ENCODE assay signal across 12 mouse cellular contexts in genomic region chr19:45675196-45675595, GRCm38 (mm10). TPM values are rescaled to one million over a fixed set of nuclear protein-coding genes. Genes with fewer than 3 reads are reported as not detected.
DNase-seq lines count a peak whose midpoint lies in the region; ATAC-seq and TF ChIP-seq lines count a peak whose summit lies in the region.
"Had no signal": no experiment of that assay in that cellular context is flagged by ENCODE, and none has a peak within 500 bp of the region (broad histone marks: within the 10 kb centered on the region; RNA-seq: fewer than 3 reads in every experiment).

No protein-coding gene starts in this region.

- dilution Hi-C loops in CH12.LX (cut with MboI; ENCODE audit: extremely low pct_ligation_motif_present, extremely low pct_unique_long_range_greater_than_20kb, low sequenced_read_pairs): no loop called here

- no peak overlapping the region for H3K4me2 ChIP-seq in forebrain, embryonic 14.5 days (ENCODE audit: low read length)
- H3K4me2 ChIP-seq in forebrain, embryonic 15.5 days (replicated peaks): no peak overlapping the region
- peak overlapping the region; percentile 58 for H3K4me2 ChIP-seq in kidney, embryonic 15.5 days
- peak overlapping the region; percentile 88 for H3K4me2 ChIP-seq in CH12.LX (ENCODE audit: insufficient read depth, low read depth, poor library complexity, severe bottlenecking)

- TF ChIP-seq EP300 in CH12.LX (IDR thresholded peaks at IDR 0.05; ENCODE audit: low read length): no peak

- no peak for TF ChIP-seq CTCF in CH12.LX (conservative IDR thresholded peaks at IDR 0.05 in 1 of 2, IDR thresholded peaks at IDR 0.05 in 1 of 2; ENCODE audit: low read depth in 2 of 2, low read length in 2 of 2)

- no peaks in the 10 kb centered on the region for H3K79me2 ChIP-seq in CH12.LX (replicated peaks; ENCODE audit: control insufficient read depth, extremely low read depth, insufficient read depth, poor library complexity, severe bottlenecking)

- H3K9me3 ChIP-seq in forebrain, embryonic 14.5 days (replicated peaks; ENCODE audit: control insufficient read depth, low read length): no peaks in the 10 kb centered on the region
- no peaks in the 10 kb centered on the region for H3K9me3 ChIP-seq in forebrain, embryonic 15.5 days
- no peaks in the 10 kb centered on the region for H3K9me3 ChIP-seq in kidney, embryonic 15.5 days (replicated peaks)
- H3K9me3 ChIP-seq in CH12.LX (replicated peaks; ENCODE audit: low read length): no peaks in the 10 kb centered on the region
- H3K9me3 ChIP-seq: midbrain, embryonic 12.5 days had no signal

- no peaks in the 10 kb centered on the region for H3K36me3 ChIP-seq in forebrain, embryonic 14.5 days (ENCODE audit: control insufficient read depth, insufficient read depth, low read length)
- no peaks in the 10 kb centered on the region for H3K36me3 ChIP-seq in forebrain, embryonic 15.5 days
- H3K36me3 ChIP-seq in kidney, embryonic 15.5 days: no peaks in the 10 kb centered on the region
- H3K36me3 ChIP-seq in CH12.LX (replicated peaks in 1 of 2; ENCODE audit: control insufficient read depth in 1 of 2, insufficient read depth in 1 of 2, low read length in 1 of 2): no peaks in the 10 kb centered on the region
- H3K36me3 ChIP-seq: midbrain, embryonic 12.5 days had no signal

- WGBS in forebrain, embryonic 14.5 days: 24% methylated on average over 5 of the region's 5 CpGs
- WGBS in forebrain, embryonic 15.5 days: 25% methylated on average over 5 of the region's 5 CpGs
- 30% methylated on average over 5 of the region's 5 CpGs for WGBS in kidney, embryonic 15.5 days

- ATAC-seq in forebrain, embryonic 14.5 days: no peak
- no peak for ATAC-seq in forebrain, embryonic 15.5 days (replicated peaks)
- no peak for ATAC-seq in kidney, embryonic 15.5 days (replicated peaks; ENCODE audit: low FRiP score)
- 0 out of 2 replicates have a peak, but pooled peaks have one; percentile 39 for ATAC-seq in erythroid progenitor cell, adult 5-6 weeks (replicated peaks; ENCODE audit: low FRiP score, poor library complexity, severe bottlenecking)
- ATAC-seq: forebrain, postnatal 0 days had no signal

- no peak overlapping the region for H3K9ac ChIP-seq in forebrain, embryonic 14.5 days (ENCODE audit: low read length)
- no peak overlapping the region for H3K9ac ChIP-seq in forebrain, embryonic 15.5 days (replicated peaks)
- H3K9ac ChIP-seq in kidney, embryonic 15.5 days: no peak overlapping the region
- H3K9ac ChIP-seq in CH12.LX (ENCODE audit: insufficient read depth, low read depth): no peak overlapping the region; the same call in 1 of the 2 replicates
- H3K9ac ChIP-seq: forebrain, postnatal 0 days had no signal

- intact Hi-C loops in left cerebral cortex, postnatal 36 days (cut with DNase I): loop anchor here (10.0 kb wide), 1 partner anchor 440 kb away; the partner anchor contains the start of gene Lbx1

- DNase-seq in forebrain, embryonic 14.5 days (ENCODE audit: low spot score): peak; percentile 4
- no peak for DNase-seq in kidney, postnatal 10 days
- DNase-seq in CH12.LX (ENCODE audit: extremely low read depth): no peak
- no peak for DNase-seq in T-cell, adult 2 months (ENCODE audit: low spot score)
- DNase-seq in left cerebral cortex, postnatal 36 days (ENCODE audit: low spot score in 2 of 2): no peak
- DNase-seq: kidney, adult 11 months; right cerebral cortex, postnatal 4 days had no signal

- peaks cover 5% of the 10 kb centered on the region for H3K27me3 ChIP-seq in forebrain, embryonic 14.5 days (replicated peaks; ENCODE audit: control insufficient read depth, insufficient read depth, low read length)
- H3K27me3 ChIP-seq in forebrain, embryonic 15.5 days: peaks cover 25% of the 10 kb centered on the region
- peaks cover 32% of the 10 kb centered on the region for H3K27me3 ChIP-seq in kidney, embryonic 15.5 days
- no peaks in the 10 kb centered on the region for H3K27me3 ChIP-seq in CH12.LX (replicated peaks)

- H3K27ac ChIP-seq in forebrain, embryonic 14.5 days (ENCODE audit: low read depth, low read length): no peak overlapping the region
- H3K27ac ChIP-seq in forebrain, embryonic 15.5 days (replicated peaks): no peak overlapping the region
- no peak overlapping the region for H3K27ac ChIP-seq in kidney, embryonic 15.5 days
- no peak overlapping the region for H3K27ac ChIP-seq in CH12.LX (ENCODE audit: insufficient read depth, low read depth)
- H3K27ac ChIP-seq: midbrain, embryonic 12.5 days had no signal

- no peaks in the 10 kb centered on the region; the same call in 1 of the 2 replicates for H3K4me1 ChIP-seq in forebrain, embryonic 14.5 days (ENCODE audit: control insufficient read depth, insufficient read depth, low read length)
- peaks cover 12% of the 10 kb centered on the region for H3K4me1 ChIP-seq in forebrain, embryonic 15.5 days
- peaks cover 15% of the 10 kb centered on the region for H3K4me1 ChIP-seq in kidney, embryonic 15.5 days
- peaks cover 0 to 9% of the 10 kb centered on the region in 2 experiments; a peak in 2 of 4 replicates for H3K4me1 ChIP-seq in CH12.LX (ENCODE audit: control insufficient read depth in 1 of 2, insufficient read depth in 2 of 2)

- in situ Hi-C loops in CH12.LX (cut with MboI; ENCODE audit: low pct_ligation_motif_present, low pct_unique_long_range_greater_than_20kb, low sequenced_read_pairs): no loop called here

- TF ChIP-seq RAD21 in CH12.LX (IDR thresholded peaks at IDR 0.05; ENCODE audit: low read depth, low read length): no peak

- H3K4me3 ChIP-seq in forebrain, embryonic 14.5 days (ENCODE audit: low read depth, low read length): no peak overlapping the region
- H3K4me3 ChIP-seq in forebrain, embryonic 15.5 days: no peak overlapping the region
- no peak overlapping the region for H3K4me3 ChIP-seq in kidney, embryonic 15.5 days (replicated peaks)
- no peak overlapping the region for H3K4me3 ChIP-seq in CH12.LX (replicated peaks in 1 of 3; ENCODE audit: low read depth in 2 of 3, low read length in 2 of 3, poor library complexity in 1 of 3)

- no peak for TF ChIP-seq POLR2A in CH12.LX (IDR thresholded peaks at IDR 0.05; ENCODE audit: low read depth, low read length)

TF ChIP-seq in CH12.LX, 34 proteins besides CTCF, POLR2A, EP300 and RAD21:
- TF ChIP-seq CHD1 (IDR thresholded peaks at IDR 0.05; ENCODE audit: low read depth, low read length): no peak
- no peak for TF ChIP-seq RCOR1 (conservative IDR thresholded peaks at IDR 0.05; ENCODE audit: low read depth, low read length)
- no peak for TF ChIP-seq BHLHE40 (IDR thresholded peaks at IDR 0.05; ENCODE audit: low read depth, low read length)
- TF ChIP-seq E2F4 (IDR thresholded peaks at IDR 0.05; ENCODE audit: insufficient replicate concordance, low read depth, low read length): no peak
- no peak for TF ChIP-seq TBP (conservative IDR thresholded peaks at IDR 0.05; ENCODE audit: low read depth, low read length)
- TF ChIP-seq PAX5 (IDR thresholded peaks at IDR 0.05; ENCODE audit: low read length): no peak
- no peak for TF ChIP-seq ZMIZ1 (IDR thresholded peaks at IDR 0.05; ENCODE audit: low read depth, low read length)
- no peak for TF ChIP-seq SIN3A (IDR thresholded peaks at IDR 0.05; ENCODE audit: low read length)
- TF ChIP-seq NRF1 (IDR thresholded peaks at IDR 0.05; ENCODE audit: low read depth, low read length): no peak

RNA-seq across cellular contexts. Expression of gene Fbxw4, which starts 15.1 kb away (rescaled TPM):
- 4.0 and 4.7 TPM in 2 replicates for polyA plus RNA-seq in forebrain, embryonic 14.5 days (2014; fragmentation: Nextera tagmentation; extraction: Ambion mirVana)
- 5.0 and 5.4 TPM in 2 replicates for polyA plus RNA-seq in forebrain, embryonic 15.5 days (2015; fragmentation: Nextera tagmentation; extraction: Ambion mirVana)
- polyA plus RNA-seq in kidney, embryonic 15.5 days (2015; fragmentation: Nextera tagmentation; extraction: Ambion mirVana): 6.3 and 6.7 TPM in 2 replicates
- 3.2 and 4.5 TPM in 2 replicates for total RNA-seq in CH12.LX (2012; rRNA removed)
- total RNA-seq in CH12.LX (2014; rRNA removed): 4.8 and 7.5 TPM in 2 replicates
- polyA plus RNA-seq in CH12.LX (2012; ENCODE audit: insufficient read length, low read depth): 5.5 and 8.6 TPM in 2 replicates
- total RNA-seq in erythroid progenitor cell, adult 5-6 weeks (2015; ENCODE audit: low replicate concordance): 20.5 and 26.4 TPM in 2 replicates
- 22.2 and 23.4 TPM in 2 replicates for total RNA-seq in erythroid progenitor cell, adult 5-6 weeks (2017; ENCODE audit: low replicate concordance)
- total RNA-seq in left cerebral cortex, postnatal 36 days (2021): 10 to 100 TPM; 34.4 to 35.9 TPM

Comparison
In these comparisons a context has a peak if more than half of its experiments do, and no peak if none do; other contexts are left out.
1. H3K4me2 ChIP-seq: peak in kidney, embryonic 15.5 days (single experiment) and CH12.LX (single experiment); none in forebrain, embryonic 14.5 days (single experiment) and forebrain, embryonic 15.5 days (single experiment).